Mouse (Mus musculus): Measurements from ENCODE around the gene Med18.

- TF ChIP-seq EP300 (IDR thresholded peaks at IDR 0.05; ENCODE audit: low read depth) (no peak), CTCF (IDR thresholded peaks at IDR 0.05; ENCODE audit: low read depth) (no peak)
Observed at GRCm38 (mm10) chr4:132505034-132505738, 41.5 kb upstream of the Med18 start.

Measured in heart, postnatal 0 days (tissue).